Mouse (Mus musculus) cerebellum, adult 8-10 months (tissue): Measurements from ENCODE around the gene 2310046K23Rik.
"Not testable (repeated sequence)": the region's sequence is repeated elsewhere in the genome, so short reads cannot be mapped to it uniquely, and the experiment has no call there.

Experiments used
- DNase-seq: peaks from one replicate; pipeline ENCODE4 v3.0.0; 2022

2310046K23Rik gene

GRCm38 (mm10) chr3:92534411-92534810 is at the start of gene 2310046K23Rik:
2310046K23Rik (minus strand) TSS chr3:92534511.
- DNase-seq, result no peak

DNA sequence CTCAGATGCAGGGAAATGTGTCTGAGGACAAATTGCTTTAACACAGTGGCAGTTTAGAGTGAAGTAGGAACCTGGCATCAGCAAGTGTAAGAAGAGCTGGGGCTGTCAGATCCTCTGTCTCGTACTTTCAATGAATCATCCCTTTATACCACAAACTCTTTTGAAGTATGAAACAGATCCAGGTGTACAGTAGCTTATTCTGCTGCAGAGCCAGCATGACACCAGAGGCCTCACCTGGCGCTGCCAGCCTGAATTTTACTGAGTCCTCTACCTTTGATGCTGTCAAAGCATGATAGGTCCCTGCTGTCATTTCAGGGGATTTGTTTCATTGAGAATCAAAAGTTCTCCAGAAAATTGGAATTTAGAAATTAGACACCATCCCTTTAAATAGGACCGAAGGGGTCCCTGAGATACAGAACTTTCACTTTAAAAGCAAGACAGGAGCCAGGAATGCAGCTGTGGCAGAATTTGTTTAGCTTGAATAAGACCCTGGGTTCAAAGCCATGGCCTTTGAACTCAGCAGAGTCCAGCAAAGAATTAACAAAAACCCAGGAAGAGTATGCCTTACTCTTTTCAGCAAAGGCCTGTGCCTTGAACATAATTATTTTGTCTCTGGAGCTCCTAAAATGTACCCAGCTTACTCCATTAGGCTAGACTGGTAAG is 49.0 kb upstream of the 2310046K23Rik start:
- DNase-seq, result no peak

DNA sequence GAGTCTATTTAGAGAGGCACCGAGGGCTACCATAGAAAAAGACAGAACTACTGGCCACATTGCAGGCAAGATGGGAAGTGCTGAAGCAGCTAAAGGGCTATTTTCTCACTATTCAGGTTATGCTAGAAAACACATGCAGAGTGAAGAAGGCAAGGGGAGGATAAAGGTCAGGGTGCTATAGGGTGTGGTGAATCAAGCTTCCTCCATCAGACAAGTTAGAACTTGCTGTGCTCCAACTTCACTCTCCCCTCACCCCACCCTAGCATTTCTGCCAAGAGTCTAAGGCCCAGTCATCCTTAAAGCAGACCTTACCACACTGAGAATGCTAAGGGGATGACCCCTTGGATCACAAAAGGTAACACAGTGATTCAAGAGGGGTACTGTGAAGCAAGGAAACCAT is 45.2 kb upstream of the 2310046K23Rik start:
- DNase-seq, result no peak

DNA sequence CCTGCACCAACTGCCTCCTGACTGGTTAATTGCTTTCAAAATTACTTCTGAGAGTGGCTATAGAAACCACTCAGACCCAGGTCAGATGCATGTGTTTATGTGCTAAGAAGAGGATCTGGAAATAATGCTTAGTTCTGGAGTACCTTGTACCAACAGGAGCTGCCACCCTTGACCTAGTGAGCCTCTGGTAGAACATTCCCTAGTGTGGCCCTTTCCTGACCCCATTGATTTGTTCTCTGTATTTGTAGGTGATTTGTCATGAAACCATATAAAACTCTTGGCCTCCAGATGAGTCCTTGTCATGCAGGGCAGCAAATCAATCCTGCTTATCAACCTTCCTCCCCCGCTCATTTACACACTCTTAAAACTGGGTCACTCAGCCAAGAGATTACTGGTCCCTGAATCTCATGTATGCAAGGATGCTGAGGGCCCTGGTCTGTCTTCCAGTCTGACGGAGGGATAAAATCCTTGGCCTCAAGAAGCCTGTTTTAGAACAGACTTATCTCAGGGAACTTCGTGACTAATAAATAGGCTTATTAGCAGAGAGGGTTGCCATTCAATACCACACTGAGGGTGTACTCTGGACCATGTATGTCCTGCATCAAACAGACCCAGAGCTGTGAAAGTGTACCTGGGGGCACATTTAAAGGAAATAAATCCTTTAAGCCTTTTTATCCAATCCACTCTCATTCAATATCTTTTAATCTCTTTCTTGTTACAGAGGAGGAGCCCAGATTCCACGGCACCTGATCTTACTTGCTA is 44.5 kb upstream of the 2310046K23Rik start:
- DNase-seq, result no peak

- no peak for DNase-seq
Measured at GRCm38 (mm10) chr3:92573449-92574041, 39.2 kb upstream of the 2310046K23Rik start, which contains the start of gene Ivl. Ivl (minus strand) TSS chr3:92573735.

DNA sequence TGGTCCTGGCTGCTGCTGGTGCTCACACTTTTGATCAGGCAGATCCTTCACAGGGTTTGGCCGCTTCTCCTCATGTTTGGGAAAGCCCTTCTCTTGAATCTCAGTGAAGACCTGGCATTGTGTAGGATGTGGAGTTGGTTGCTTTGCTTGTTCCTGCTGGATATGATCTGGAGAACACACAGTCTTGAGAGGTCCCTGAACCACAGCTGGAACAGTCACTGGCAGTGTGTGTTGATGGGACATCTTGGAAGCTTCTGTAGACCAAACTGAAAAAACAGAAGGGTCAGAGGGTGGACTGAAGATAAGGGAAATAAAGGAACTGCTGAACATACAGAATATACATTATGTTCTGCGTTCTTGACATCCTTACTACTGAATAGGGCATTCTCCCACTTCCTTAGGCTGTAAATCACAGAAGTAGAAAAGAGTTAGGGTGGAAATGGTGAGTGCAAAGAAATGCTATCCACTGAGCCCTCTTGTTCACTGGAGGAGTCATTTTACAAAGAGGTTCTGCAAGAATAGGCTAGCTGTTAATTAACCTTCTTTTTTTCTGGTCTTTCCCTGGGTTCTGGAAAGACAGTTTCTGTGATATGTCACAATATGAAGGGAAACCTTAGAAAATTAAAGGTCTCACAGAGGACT is 38.3 kb upstream of the 2310046K23Rik start:
- DNase-seq, result no peak

DNA sequence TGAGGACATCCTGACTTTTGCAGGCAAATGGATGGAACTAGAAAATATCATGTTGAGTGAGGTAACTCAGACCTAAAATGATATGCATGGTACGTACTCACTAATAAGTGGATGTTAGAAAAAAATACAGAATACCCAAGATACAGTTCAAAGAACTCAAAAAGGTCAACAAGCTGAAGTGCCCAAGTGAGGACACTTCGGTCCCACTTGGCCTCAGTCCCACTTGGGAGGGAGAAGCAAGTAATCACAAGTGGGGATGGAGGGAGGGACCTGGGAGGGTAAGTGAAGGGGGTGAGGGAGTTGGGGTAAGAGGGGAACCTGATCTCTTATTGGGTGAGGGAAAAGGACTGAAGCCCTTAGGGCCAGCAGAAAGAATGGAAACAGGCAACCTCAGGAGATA is 34.4 kb upstream of the 2310046K23Rik start:
- no peak for DNase-seq

DNA sequence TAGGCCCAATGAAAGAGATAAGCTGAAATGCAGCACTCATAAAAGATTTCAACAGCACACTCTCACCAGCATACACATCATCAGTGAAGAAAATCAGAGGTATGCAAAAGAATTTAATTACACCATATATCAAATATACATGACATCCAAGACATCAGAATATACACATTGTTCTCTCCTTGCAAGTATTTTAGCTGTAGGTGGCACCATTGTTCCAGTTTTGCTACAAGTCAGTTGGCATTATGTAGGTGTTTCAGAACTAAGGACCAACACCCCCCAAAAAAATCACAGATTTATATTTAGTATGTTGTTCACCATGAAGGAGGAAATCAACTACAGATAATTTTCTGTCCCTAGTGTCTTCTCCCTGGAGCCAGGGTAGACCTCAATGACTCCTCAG is 31.1 kb upstream of the 2310046K23Rik start:
- no peak for DNase-seq

DNA sequence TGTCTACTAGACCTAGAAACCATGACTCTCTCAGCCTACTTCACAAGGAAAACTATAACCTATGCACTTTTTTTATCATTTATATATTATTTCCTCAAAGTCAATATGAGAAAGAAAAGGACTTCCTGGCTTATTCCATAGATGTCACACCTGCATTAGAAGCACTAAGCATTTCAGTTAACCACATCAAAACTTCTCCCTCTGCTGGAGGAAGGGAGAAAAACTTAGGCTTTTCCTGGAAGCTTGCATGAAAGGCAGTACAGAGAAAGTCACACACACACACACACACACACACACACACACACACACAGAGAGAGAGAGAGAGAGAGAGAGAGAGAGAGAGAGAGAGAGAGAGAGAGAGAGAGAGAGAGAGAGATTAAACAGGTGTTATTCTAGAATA is 22.0 kb downstream of the 2310046K23Rik start:
- DNase-seq, result no peak

GRCm38 (mm10) chr3:92510786-92511185 is 23.5 kb downstream of the 2310046K23Rik start:
- DNase-seq, result no peak

GRCm38 (mm10) chr3:92508185-92508584 is 26.1 kb downstream of the 2310046K23Rik start:
- no peak for DNase-seq

- DNase-seq, result no peak
Measured at GRCm38 (mm10) chr3:92503528-92503927, 30.8 kb downstream of the 2310046K23Rik start.

- no peak for DNase-seq
Measured at GRCm38 (mm10) chr3:92500393-92500792, 33.9 kb downstream of the 2310046K23Rik start, which contains the start of gene Sprr4. Sprr4 (minus strand) TSS chr3:92500493.

GRCm38 (mm10) chr3:92490262-92490661 is 44.0 kb downstream of the 2310046K23Rik start:
- DNase-seq, result not testable (repeated sequence)

DNA sequence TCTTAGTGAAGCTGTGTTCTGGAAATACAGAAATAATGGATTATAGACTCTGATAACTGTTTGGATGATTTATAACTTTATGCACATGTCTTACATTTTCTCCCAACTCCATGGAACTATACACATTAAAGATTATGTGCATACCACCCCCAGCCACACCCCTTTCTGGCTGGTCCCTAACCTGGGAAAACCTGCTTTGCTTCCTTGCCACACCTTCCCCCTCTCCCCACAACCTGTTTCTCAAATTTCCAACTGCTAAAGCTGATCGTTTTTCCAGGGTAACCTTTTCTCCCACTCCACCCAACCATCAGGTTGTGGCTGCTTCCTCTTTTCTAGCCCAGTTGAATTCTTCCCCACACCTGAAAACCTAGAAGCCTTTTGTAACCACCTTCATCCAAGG is 48.0 kb downstream of the 2310046K23Rik start:
- no peak for DNase-seq

- DNase-seq, result no peak
Measured at GRCm38 (mm10) chr3:92485863-92486262, 48.4 kb downstream of the 2310046K23Rik start, which contains the start of gene Sprr1a. Sprr1a (minus strand) TSS chr3:92485895.
